Comparison of ENCODE assay signal across 27 mouse cellular contexts in the genomic region with DNA sequence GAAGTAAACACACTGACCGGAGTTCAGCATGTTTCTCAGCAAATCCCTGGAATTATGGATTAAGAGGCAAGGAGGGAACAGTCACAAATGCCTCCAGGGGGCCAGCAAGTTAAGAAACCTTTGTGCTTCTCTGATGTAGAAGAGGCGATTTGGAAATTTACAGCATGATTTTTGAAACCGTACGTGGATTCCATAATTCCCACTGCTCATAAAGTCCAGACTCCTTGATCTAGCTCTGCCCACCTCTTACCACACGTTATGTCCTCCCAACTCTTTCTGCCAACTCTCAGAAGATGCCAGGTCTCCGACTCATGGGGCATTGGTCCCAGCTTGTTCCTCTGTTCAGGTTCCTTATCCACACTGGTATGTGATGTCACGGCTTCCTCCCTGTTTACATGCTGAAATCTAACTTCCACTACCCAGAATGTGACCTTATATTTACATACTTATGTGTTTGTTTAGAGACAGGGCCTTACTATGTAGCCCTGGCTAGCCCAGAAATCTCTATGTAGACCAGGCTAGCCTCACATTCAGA. TPM values are rescaled to one million over a fixed set of nuclear protein-coding genes. Genes with fewer than 3 reads are reported as not detected.
A peak's percentile ranks its signal among the peaks of the same experiment; 100 is the strongest.
DNase-seq lines count a peak whose midpoint lies in the region; ATAC-seq and TF ChIP-seq lines count a peak whose summit lies in the region.
"Had no signal": no experiment of that assay in that cellular context is flagged by ENCODE, and none has a peak within 500 bp of the region (broad histone marks: within the 10 kb centered on the region; RNA-seq: fewer than 3 reads in every experiment).

No protein-coding gene starts in this region.

- no peak overlapping the region for H3K4me3 ChIP-seq in forebrain, embryonic 11.5 days (ENCODE audit: low read depth, low read length)
- H3K4me3 ChIP-seq in forebrain, embryonic 13.5 days: no peak overlapping the region
- no peak overlapping the region for H3K4me3 ChIP-seq in heart, adult 2 months
- H3K4me3 ChIP-seq: forebrain, embryonic 15.5 days; gastrocnemius, adult 2 months; heart, embryonic 10.5 days; heart, embryonic 15.5 days; hindbrain, embryonic 12.5 days; limb, embryonic 10.5 days; limb, embryonic 15.5 days; liver, embryonic 13.5 days had no signal

- DNase-seq in forebrain, embryonic 11.5 days (ENCODE audit: low spot score): peak; percentile 21
- DNase-seq in 3134 (ENCODE audit: extremely low read depth, insufficient read length, low spot score) (peak; percentile 30), adipocyte (ENCODE audit: low spot score) (peak; percentile 28)
- DNase-seq in urinary bladder, postnatal 36 days (ENCODE audit: low spot score in 2 of 2): no peak
- DNase-seq in frontal cortex, postnatal 10 days (ENCODE audit: low spot score in 2 of 2): no peak
- DNase-seq in heart, adult 2 months: no peak
- DNase-seq: B cell, adult 2 months; cerebellum, adult 2 months; cerebellum, postnatal 14 days; gastrocnemius, adult 2 months; gastrocnemius, postnatal 36 days; heart, postnatal 36 days; kidney, adult 11 months; kidney, postnatal 14 days; layer of hippocampus, adult 9-11 months; liver, embryonic 13.5 days; lung, postnatal 14 days; midbrain, embryonic 14.5 days; right cerebral cortex, postnatal 4 days had no signal

- TF ChIP-seq CTCF in heart, adult 2 months (IDR thresholded peaks at IDR 0.05): no peak

- H3K4me2 ChIP-seq in forebrain, embryonic 11.5 days (ENCODE audit: low read depth, low read length, severe bottlenecking): no peak overlapping the region
- no peak overlapping the region for H3K4me2 ChIP-seq in forebrain, embryonic 13.5 days
- H3K4me2 ChIP-seq: forebrain, embryonic 15.5 days; heart, embryonic 15.5 days; hindbrain, embryonic 12.5 days; limb, embryonic 15.5 days; liver, embryonic 13.5 days had no signal

- no peaks in the 10 kb centered on the region; the same call in 1 of the 2 replicates for H3K9me3 ChIP-seq in forebrain, embryonic 11.5 days (ENCODE audit: control insufficient read depth, low read length)
- H3K9me3 ChIP-seq in forebrain, embryonic 13.5 days (replicated peaks): 0 out of 2 replicates have a peak, but pooled peaks cover 3% of the 10 kb centered on the region
- H3K9me3 ChIP-seq: forebrain, embryonic 15.5 days; heart, embryonic 10.5 days; hindbrain, embryonic 12.5 days; limb, embryonic 10.5 days; limb, embryonic 15.5 days had no signal

- no peaks in the 10 kb centered on the region for H3K36me3 ChIP-seq in forebrain, embryonic 11.5 days (ENCODE audit: control insufficient read depth, insufficient read depth, low read length)
- H3K36me3 ChIP-seq in forebrain, embryonic 13.5 days (ENCODE audit: poor library complexity, severe bottlenecking): no peaks in the 10 kb centered on the region
- no peaks in the 10 kb centered on the region for H3K36me3 ChIP-seq in heart, adult 2 months (ENCODE audit: control insufficient read depth, insufficient read depth, low read length)
- H3K36me3 ChIP-seq: forebrain, embryonic 15.5 days; heart, embryonic 10.5 days; heart, embryonic 15.5 days; hindbrain, embryonic 12.5 days; limb, embryonic 10.5 days; limb, embryonic 15.5 days had no signal

- no peak for TF ChIP-seq POLR2A in heart, adult 2 months (IDR thresholded peaks at IDR 0.05; ENCODE audit: insufficient read depth, low read depth, low read length)

- H3K9ac ChIP-seq in forebrain, embryonic 11.5 days (ENCODE audit: low read length): no peak overlapping the region
- H3K9ac ChIP-seq in forebrain, embryonic 13.5 days: no peak overlapping the region
- H3K9ac ChIP-seq in heart, adult 2 months (ENCODE audit: low read depth, low read length): no peak overlapping the region
- H3K9ac ChIP-seq: forebrain, embryonic 15.5 days; heart, embryonic 15.5 days; hindbrain, embryonic 12.5 days; limb, embryonic 15.5 days; liver, embryonic 13.5 days had no signal

- H3K79me2 ChIP-seq in heart, adult 2 months (replicated peaks; ENCODE audit: control insufficient read depth, insufficient read depth, low read length): no peaks in the 10 kb centered on the region

- no peak for TF ChIP-seq EP300 in heart, adult 2 months (IDR thresholded peaks at IDR 0.05; ENCODE audit: insufficient read depth, low read depth, low read length)

- no peaks in the 10 kb centered on the region for H3K4me1 ChIP-seq in forebrain, embryonic 11.5 days (replicated peaks; ENCODE audit: control insufficient read depth, insufficient read depth, low read length)
- no peaks in the 10 kb centered on the region for H3K4me1 ChIP-seq in forebrain, embryonic 13.5 days
- peaks cover 2% of the 10 kb centered on the region for H3K4me1 ChIP-seq in heart, adult 2 months (ENCODE audit: control insufficient read depth, insufficient read depth, low read length)
- H3K4me1 ChIP-seq: forebrain, embryonic 15.5 days; heart, embryonic 10.5 days; heart, embryonic 15.5 days; hindbrain, embryonic 12.5 days; limb, embryonic 10.5 days; limb, embryonic 15.5 days had no signal

- intact Hi-C loops in heart, adult 2 months (cut with DNase I): no loop called here

- no peaks in the 10 kb centered on the region for H3K27me3 ChIP-seq in forebrain, embryonic 11.5 days (ENCODE audit: control insufficient read depth, insufficient read depth, low read length)
- H3K27me3 ChIP-seq in forebrain, embryonic 13.5 days: no peaks in the 10 kb centered on the region
- no peaks in the 10 kb centered on the region for H3K27me3 ChIP-seq in heart, adult 2 months (ENCODE audit: control insufficient read depth, insufficient read depth, low read length)
- H3K27me3 ChIP-seq: forebrain, embryonic 15.5 days; heart, embryonic 15.5 days; hindbrain, embryonic 12.5 days; limb, embryonic 15.5 days; liver, embryonic 13.5 days had no signal

- H3K27ac ChIP-seq in forebrain, embryonic 11.5 days (ENCODE audit: low read depth, low read length): no peak overlapping the region
- H3K27ac ChIP-seq in forebrain, embryonic 13.5 days: no peak overlapping the region
- H3K27ac ChIP-seq in heart, adult 2 months: no peak overlapping the region
- H3K27ac ChIP-seq: forebrain, embryonic 15.5 days; gastrocnemius, adult 2 months; heart, embryonic 10.5 days; heart, embryonic 15.5 days; hindbrain, embryonic 12.5 days; limb, embryonic 10.5 days; limb, embryonic 15.5 days; liver, embryonic 13.5 days had no signal

- 88% methylated on average over 7 of the region's 7 CpGs for WGBS in forebrain, embryonic 11.5 days
- 89% methylated on average over 7 of the region's 7 CpGs for WGBS in forebrain, embryonic 13.5 days
- WGBS in heart, adult 2 months: 79% methylated on average over 7 of the region's 7 CpGs

- no peak for ATAC-seq in forebrain, embryonic 11.5 days (replicated peaks; ENCODE audit: low FRiP score)
- ATAC-seq in forebrain, embryonic 13.5 days: no peak
- peak; percentile 45; the same call in 1 of the 2 replicates for ATAC-seq in megakaryocyte progenitor cell, adult 5-6 weeks (replicated peaks; ENCODE audit: poor library complexity)
- ATAC-seq: forebrain, embryonic 15.5 days had no signal

RNA-seq across cellular contexts. Expression of a gene that starts 7.1 kb away (rescaled TPM):
- 7.7 and 12.8 TPM in 2 replicates for polyA plus RNA-seq in forebrain, embryonic 11.5 days (2014; fragmentation: Nextera tagmentation; extraction: Ambion mirVana)
- polyA plus RNA-seq in forebrain, embryonic 13.5 days (2015; fragmentation: Nextera tagmentation; extraction: Ambion mirVana): 10.9 and 13.7 TPM in 2 replicates
- 56.6 and 58.9 TPM in 2 replicates for total RNA-seq in megakaryocyte progenitor cell, adult 5-6 weeks (2015)
- total RNA-seq in megakaryocyte progenitor cell, adult 5-6 weeks (2017): 11.9 and 28.5 TPM in 2 replicates
- 10 to 100 TPM; 31.8 to 35.9 TPM for total RNA-seq in heart, adult 2 months (2021)
- 10.3 TPM in 2 replicates for polyA plus RNA-seq in heart, adult 2 months (2012; rRNA removed)

Comparison
In these comparisons a context has a peak if more than half of its experiments do, and no peak if none do; other contexts are left out.
1. DNase-seq: peak in forebrain, embryonic 11.5 days (single experiment), 3134 (single experiment) and adipocyte (single experiment); none in urinary bladder, postnatal 36 days (0 of 2), frontal cortex, postnatal 10 days (0 of 2) and heart, adult 2 months (0 of 2).